Mouse (Mus musculus) intestine, embryonic 16.5 days (tissue): ENCODE measurements around the gene Pgs1. TPM values are rescaled to one million over a fixed set of nuclear protein-coding genes. Genes with fewer than 3 reads are reported as not detected.

Experiments used
- ATAC-seq: fragments of 200-750 bp; cut with Nextera tagmentation; 2 replicates; pipeline ENCODE4 v1.8.0; 2017; ENCODE audit warnings: moderate TSS enrichment, moderate library complexity
- H3K27ac ChIP-seq: fragments of 300-500 bp; sonication (generic); 2 replicates; pipeline ENCODE4 v1.5.1; 2014; ENCODE audit warnings: mild to moderate bottlenecking, low read length
- H3K27me3 ChIP-seq: fragments of 300-500 bp; sonication (generic); replicated peaks from 2 replicates; pipeline ENCODE4 v1.6.1; 2014; ENCODE audit warnings: low read length, control low read depth, mixed read lengths; ENCODE audit not compliant: control insufficient read depth, insufficient read depth
- H3K36me3 ChIP-seq: fragments of 300-500 bp; sonication (generic); 2 replicates; pipeline ENCODE4 v1.6.1; 2014; ENCODE audit warnings: low read length, control low read depth; ENCODE audit not compliant: control insufficient read depth, insufficient read depth
- H3K4me1 ChIP-seq: fragments of 300-500 bp; sonication (generic); 2 replicates; pipeline ENCODE4 v1.6.1; 2014; ENCODE audit warnings: low read length, control low read depth, mixed read lengths; ENCODE audit not compliant: control insufficient read depth, insufficient read depth
- H3K4me2 ChIP-seq: fragments of 300-500 bp; sonication (generic); 2 replicates; pipeline ENCODE4 v1.6.1; 2014; ENCODE audit warnings: low read depth, low read length, control low read depth
- H3K4me3 ChIP-seq: fragments of 300-500 bp; sonication (generic); 2 replicates; pipeline ENCODE4 v1.5.1; 2014; ENCODE audit warnings: mild to moderate bottlenecking, low read length
- H3K9ac ChIP-seq: fragments of 300-500 bp; sonication (generic); 2 replicates; pipeline ENCODE4 v1.6.1; 2014; ENCODE audit warnings: low read depth, low read length
- H3K9me3 ChIP-seq: fragments of 300-500 bp; sonication (generic); 2 replicates; pipeline ENCODE4 v1.6.1; 2016; ENCODE audit warnings: low read length, control low read depth; ENCODE audit not compliant: control insufficient read depth
- WGBS: fragments of 180-500 bp; shearing (Covaris S2); extraction: QIAGEN DNeasy Blood & Tissue Kit; methylation state at CpG from one replicate; pipeline ENCODE4 v1.1.7; 2014; 5-methylcytosine and 5-hydroxymethylcytosine counted together
- polyA plus RNA-seq: library from polyadenylated mRNA; unstranded; fragments of >200 nt; fragmentation: Nextera tagmentation; extraction: Ambion mirVana; gene quantifications from 2 replicates; pipeline ENCODE4 v1.2.1, GENCODE M21; 2015

The Pgs1 gene
- polyA plus RNA-seq, 1 experiment from 2014 or later = 35.7 TPM

GRCm38 (mm10) chr11:118014391-118014995, 28.4 kb downstream of the Pgs1 start:
- no peak for ATAC-seq
- Histone ChIP-seq H3K27ac (no peak overlapping the region), H3K4me2 (no peak overlapping the region), H3K27me3 (no peaks in the 10 kb centered on the region), H3K4me1 (peaks cover 31% of the 10 kb centered on the region), H3K36me3 (peaks cover 10% of the 10 kb centered on the region; the same call in 1 of the 2 replicates), H3K9me3 (no peaks in the 10 kb centered on the region), H3K9ac (no peak overlapping the region), H3K4me3 (no peak overlapping the region)
- 82% methylated on average over 12 of the region's 12 CpGs for WGBS

DNA sequence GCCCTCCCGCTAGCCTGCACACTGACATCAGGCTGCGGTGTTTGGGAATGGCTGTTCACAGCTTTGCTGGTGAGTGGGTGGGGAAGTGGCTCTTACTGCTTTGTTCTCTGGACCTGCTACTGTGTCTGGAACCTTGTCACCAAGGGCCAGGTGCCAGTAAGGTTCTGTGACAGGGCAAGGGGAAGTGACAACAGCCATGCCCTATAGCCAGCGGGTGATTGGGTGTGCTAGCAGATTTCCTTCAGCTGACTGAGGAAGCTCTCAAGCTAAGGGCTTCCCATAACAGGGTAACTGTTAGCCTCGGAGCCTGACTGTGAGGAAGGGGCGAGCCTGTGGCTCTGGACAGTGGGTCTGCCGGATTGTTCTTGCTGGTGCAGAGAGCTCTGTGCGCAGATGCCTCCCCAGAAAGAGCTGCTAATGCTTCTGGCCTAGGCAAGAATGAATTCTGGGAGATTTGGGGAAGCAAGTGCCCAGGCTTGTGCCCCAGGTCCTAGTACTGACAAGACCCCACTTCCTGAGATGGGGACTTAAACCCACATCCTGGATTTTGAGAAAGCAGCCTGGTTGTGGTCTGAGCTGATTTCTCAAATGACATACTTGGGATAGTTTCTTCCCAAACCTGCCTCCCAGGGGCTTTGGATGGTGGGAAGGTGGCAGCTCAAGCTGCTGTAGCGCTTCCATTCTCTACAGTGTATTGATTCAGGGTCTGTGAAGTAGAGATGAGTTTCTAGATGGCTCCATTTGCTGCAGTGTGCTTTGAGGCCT, 29.5 kb downstream of the Pgs1 start:
- peak overlapping the region; percentile 16; the same call in 1 of the 2 replicates for H3K27ac ChIP-seq
- no peak overlapping the region for H3K4me2 ChIP-seq
- WGBS = 89% methylated on average over 8 of the region's 8 CpGs
- no peaks in the 10 kb centered on the region for H3K27me3 ChIP-seq
- H3K9me3 ChIP-seq = no peaks in the 10 kb centered on the region
- ATAC-seq = no peak
- H3K4me1 ChIP-seq = peaks cover 23% of the 10 kb centered on the region
- H3K4me3 ChIP-seq = no peak overlapping the region
- H3K9ac ChIP-seq = no peak overlapping the region
- H3K36me3 ChIP-seq = peaks cover 10% of the 10 kb centered on the region; the same call in 1 of the 2 replicates

DNA sequence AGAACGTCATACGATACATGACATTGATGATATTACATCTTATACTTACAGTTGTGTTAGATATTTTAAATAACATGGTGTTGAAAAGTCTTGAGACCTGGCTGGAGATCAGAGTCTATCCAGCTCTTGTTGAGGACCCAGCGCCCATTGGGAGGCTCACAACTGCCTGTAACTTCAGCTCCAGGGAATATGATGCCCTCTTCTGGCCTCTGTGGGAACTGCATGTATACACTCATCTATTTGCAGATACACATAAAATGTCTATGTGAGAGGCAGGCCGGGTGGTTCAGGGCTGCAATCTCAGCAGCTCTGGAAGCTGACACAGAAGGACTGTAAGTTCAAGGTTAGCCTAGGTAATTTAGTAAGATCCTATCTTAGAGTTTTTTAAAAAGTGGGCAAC, 32.2 kb downstream of the Pgs1 start:
- 93% methylated on average over 4 of the region's 4 CpGs for WGBS
- no peaks in the 10 kb centered on the region for H3K27me3 ChIP-seq
- no peak overlapping the region for H3K9ac ChIP-seq
- H3K4me3 ChIP-seq = no peak overlapping the region
- H3K4me2 ChIP-seq = no peak overlapping the region
- no peaks in the 10 kb centered on the region for H3K9me3 ChIP-seq
- H3K4me1 ChIP-seq = no peaks in the 10 kb centered on the region
- H3K36me3 ChIP-seq = peaks cover 10% of the 10 kb centered on the region; the same call in 1 of the 2 replicates
- H3K27ac ChIP-seq = no peak overlapping the region
- ATAC-seq = no peak

DNA sequence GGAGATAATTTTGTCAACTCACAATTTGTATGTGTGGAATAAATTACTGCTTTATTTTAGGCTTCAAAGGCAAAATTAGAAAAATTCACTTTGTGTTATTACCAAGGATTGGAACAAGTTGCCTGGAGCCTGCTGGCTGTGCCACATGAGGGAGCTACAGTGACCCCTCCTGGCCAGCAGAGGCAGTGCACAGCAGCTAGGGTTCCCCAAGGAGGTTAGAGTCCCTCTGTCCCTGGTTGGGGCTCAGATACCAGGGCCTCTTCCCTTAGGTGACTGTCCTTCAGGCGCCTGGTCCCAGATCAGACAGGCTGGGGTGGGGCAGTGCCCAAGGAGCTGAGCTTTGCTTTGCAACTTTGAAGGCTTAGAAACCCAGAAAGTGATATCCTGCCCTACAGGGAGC, 35.7 kb downstream of the Pgs1 start:
- Histone ChIP-seq H3K9me3 (no peaks in the 10 kb centered on the region), H3K36me3 (peaks cover 9% of the 10 kb centered on the region; the same call in 1 of the 2 replicates), H3K9ac (no peak overlapping the region), H3K4me2 (no peak overlapping the region), H3K4me1 (no peaks in the 10 kb centered on the region), H3K27me3 (no peaks in the 10 kb centered on the region), H3K4me3 (no peak overlapping the region), H3K27ac (no peak overlapping the region)
- 71% methylated on average over 1 of the region's 1 CpGs for WGBS
- peak; percentile 51 for ATAC-seq

GRCm38 (mm10) chr11:118023475-118023874, 37.4 kb downstream of the Pgs1 start:
- Histone ChIP-seq H3K9me3 (no peaks in the 10 kb centered on the region), H3K27me3 (no peaks in the 10 kb centered on the region), H3K36me3 (peaks cover 2% of the 10 kb centered on the region; the same call in 1 of the 2 replicates), H3K4me1 (no peaks in the 10 kb centered on the region), H3K4me2 (no peak overlapping the region), H3K9ac (no peak overlapping the region), H3K4me3 (no peak overlapping the region), H3K27ac (no peak overlapping the region)
- WGBS = 93% methylated on average over 7 of the region's 7 CpGs
- no peak for ATAC-seq

GRCm38 (mm10) chr11:118024111-118024510, 38.0 kb downstream of the Pgs1 start:
- WGBS = 76% methylated on average over 2 of the region's 2 CpGs
- ATAC-seq = no peak
- no peak overlapping the region for H3K27ac ChIP-seq

GRCm38 (mm10) chr11:118029170-118029569, 43.1 kb downstream of the Pgs1 start:
- Histone ChIP-seq H3K4me3 (no peak overlapping the region), H3K36me3 (peaks cover 6% of the 10 kb centered on the region), H3K9ac (no peak overlapping the region), H3K9me3 (no peaks in the 10 kb centered on the region), H3K4me2 (no peak overlapping the region), H3K27ac (no peak overlapping the region), H3K4me1 (no peaks in the 10 kb centered on the region; the same call in 1 of the 2 replicates), H3K27me3 (no peaks in the 10 kb centered on the region)
- no peak for ATAC-seq
- WGBS = 89% methylated on average over 6 of the region's 6 CpGs

More at GRCm38 (mm10) chr11:118024111-118024510, 38.0 kb downstream of the Pgs1 start:
- H3K36me3 ChIP-seq = peaks cover 2% of the 10 kb centered on the region; the same call in 1 of the 2 replicates
- H3K9me3 ChIP-seq = no peaks in the 10 kb centered on the region
- no peaks in the 10 kb centered on the region for H3K4me1 ChIP-seq
- H3K9ac ChIP-seq = no peak overlapping the region
- H3K27me3 ChIP-seq = no peaks in the 10 kb centered on the region
- no peak overlapping the region for H3K4me2 ChIP-seq
- H3K4me3 ChIP-seq = no peak overlapping the region

DNA sequence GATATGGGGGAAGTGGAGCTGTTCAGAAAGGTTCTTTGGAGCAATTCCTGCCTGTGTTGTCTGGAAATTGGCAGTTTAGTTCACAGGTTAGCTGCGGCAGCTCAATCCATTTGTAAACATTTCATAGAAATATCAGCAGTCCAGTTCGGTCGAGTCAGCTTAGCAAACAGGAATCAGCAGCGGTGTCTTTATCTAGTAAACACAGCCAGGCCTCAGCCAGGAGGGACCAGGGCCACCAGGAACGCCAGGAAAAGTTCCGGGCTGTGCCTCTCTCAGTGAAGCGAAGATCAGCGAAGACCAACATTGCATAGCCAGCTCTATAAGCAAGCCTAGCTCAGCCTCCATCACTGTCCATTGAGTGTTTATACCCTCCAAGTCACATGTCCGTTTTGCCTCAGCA, 45.0 kb downstream of the Pgs1 start:
- H3K4me1 ChIP-seq = peaks cover 11% of the 10 kb centered on the region
- ATAC-seq = no peak
- H3K9me3 ChIP-seq = no peaks in the 10 kb centered on the region
- no peak overlapping the region for H3K9ac ChIP-seq
- H3K27ac ChIP-seq = no peak overlapping the region
- H3K27me3 ChIP-seq = no peaks in the 10 kb centered on the region
- H3K36me3 ChIP-seq = peaks cover 4% of the 10 kb centered on the region; the same call in 1 of the 2 replicates
- 67% methylated on average over 9 of the region's 9 CpGs for WGBS
- no peak overlapping the region for H3K4me3 ChIP-seq
- no peak overlapping the region for H3K4me2 ChIP-seq

DNA sequence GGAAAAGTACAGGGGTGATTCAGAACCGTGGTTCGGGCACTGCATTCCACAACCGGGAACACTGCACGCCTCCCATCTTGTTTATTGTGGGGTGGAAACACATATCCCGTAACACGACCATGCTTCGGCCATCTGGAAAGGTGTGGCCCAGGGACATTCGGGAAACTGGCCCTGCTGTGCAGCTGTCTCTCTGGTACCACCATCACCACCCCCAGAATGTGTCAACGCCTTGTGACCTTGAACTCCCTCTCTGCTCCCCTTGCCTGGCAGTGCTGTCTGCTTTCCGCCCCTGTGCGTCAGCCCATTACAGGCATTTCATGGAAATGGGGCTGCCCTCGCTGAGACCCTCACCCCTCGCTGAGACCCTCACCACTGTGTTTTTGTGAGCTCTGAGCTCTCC, 48.3 kb downstream of the Pgs1 start:
- Histone ChIP-seq H3K9me3 (no peaks in the 10 kb centered on the region), H3K4me1 (peaks cover 11% of the 10 kb centered on the region), H3K4me2 (peak overlapping the region; percentile 32; the same call in 1 of the 2 replicates), H3K36me3 (peaks cover 4% of the 10 kb centered on the region; the same call in 1 of the 2 replicates), H3K27ac (peak overlapping the region; percentile 73), H3K4me3 (0 out of 2 replicates have a peak overlapping the region, but pooled peaks have one; percentile 3), H3K27me3 (no peaks in the 10 kb centered on the region), H3K9ac (peak overlapping the region; percentile 43; the same call in 1 of the 2 replicates)
- WGBS = 68% methylated on average over 13 of the region's 13 CpGs
- ATAC-seq = no peak
